Mouse (Mus musculus) splenic B cell, adult 2 months (primary cell): ENCODE results near the gene Hoxa6.
A peak's percentile ranks its signal among the peaks of the same experiment; 100 is the strongest.

ENCODE experiments used
- DNase-seq: peaks from one replicate; pipeline ENCODE4 v3.0.0-alpha.2; 2011; ENCODE audit warnings: low read depth, low spot score
- H3K27me3 ChIP-seq: 2 replicates; pipeline ENCODE4 v1.6.1; 2012; ENCODE audit warnings: mild to moderate bottlenecking, low read length, moderate library complexity, mixed read lengths; ENCODE audit not compliant: control insufficient read depth, poor library complexity, insufficient read depth, severe bottlenecking
- H3K36me3 ChIP-seq: 2 replicates; pipeline ENCODE4 v1.6.1; 2012; ENCODE audit warnings: mild to moderate bottlenecking, low read length, moderate library complexity, mixed read lengths; ENCODE audit not compliant: control insufficient read depth, poor library complexity, insufficient read depth, severe bottlenecking

The Hoxa6 gene

DNA sequence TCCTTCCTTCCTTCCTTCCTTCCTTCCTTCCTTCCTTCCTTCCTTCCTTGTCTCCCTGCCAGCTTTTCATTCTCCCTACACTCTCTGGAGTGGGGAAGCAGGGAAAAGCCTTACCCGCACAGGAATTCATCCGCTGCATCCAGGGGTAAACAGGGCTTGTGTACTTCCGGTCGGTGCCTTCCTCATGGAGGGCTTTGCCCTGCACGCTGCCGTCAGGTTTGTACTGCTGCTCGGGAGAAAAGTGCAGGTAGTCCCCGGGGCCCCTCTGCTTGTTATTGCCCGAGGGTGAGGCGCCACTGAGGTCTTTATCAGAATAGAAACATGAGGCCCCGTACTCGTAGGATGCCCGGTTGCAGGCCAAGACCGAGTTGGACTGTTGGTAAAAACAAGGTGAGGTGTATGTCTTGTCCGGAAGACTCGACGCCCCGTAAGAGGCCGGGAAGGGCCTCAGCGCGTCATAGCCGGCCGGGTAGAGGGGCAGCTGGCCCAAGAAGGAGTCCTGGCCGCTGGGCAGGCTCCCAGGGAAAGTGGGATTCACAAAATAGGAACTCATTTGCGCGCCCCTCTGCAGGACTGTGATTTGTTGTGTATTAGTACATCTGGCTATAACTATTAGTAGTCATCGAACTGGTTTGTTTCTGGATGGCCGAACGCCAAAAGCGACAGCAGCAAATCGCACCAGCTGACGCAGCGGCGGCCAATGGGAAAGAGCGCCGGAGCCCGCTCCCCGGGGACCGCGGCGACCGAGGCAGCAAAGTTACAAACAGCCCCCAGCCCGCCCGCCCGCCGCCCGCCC, at the start of gene Hoxa6:
TSS of gene Hoxa6 (minus strand) at position 651 of the 796 bp plus-strand sequence.
- Histone ChIP-seq H3K27me3 (peaks cover 2% of the 10 kb centered on the region), H3K36me3 (no peaks in the 10 kb centered on the region)
- DNase-seq = peak; percentile 11

DNA sequence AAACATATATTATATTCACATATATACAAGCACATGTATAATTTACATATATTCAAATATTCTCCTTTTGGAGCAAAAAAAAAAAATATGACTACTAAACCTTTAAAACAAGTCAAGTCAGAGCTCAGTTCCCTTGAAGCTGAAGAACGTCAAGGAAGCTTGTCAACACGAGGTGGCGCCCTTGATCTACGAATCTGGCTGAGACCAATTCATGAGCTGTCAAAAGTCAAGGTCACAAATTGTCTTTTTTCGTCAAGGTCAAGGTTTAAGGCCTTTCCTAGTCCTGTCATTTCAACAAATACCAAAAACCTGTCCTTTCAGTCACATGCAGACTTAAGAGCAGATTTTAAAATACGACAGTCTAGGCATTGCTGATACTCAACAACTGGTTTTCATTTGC, 48.4 kb upstream of the Hoxa6 start:
- Histone ChIP-seq H3K36me3 (no peaks in the 10 kb centered on the region), H3K27me3 (peaks cover 20% of the 10 kb centered on the region)
- DNase-seq = peak; percentile 92

DNA sequence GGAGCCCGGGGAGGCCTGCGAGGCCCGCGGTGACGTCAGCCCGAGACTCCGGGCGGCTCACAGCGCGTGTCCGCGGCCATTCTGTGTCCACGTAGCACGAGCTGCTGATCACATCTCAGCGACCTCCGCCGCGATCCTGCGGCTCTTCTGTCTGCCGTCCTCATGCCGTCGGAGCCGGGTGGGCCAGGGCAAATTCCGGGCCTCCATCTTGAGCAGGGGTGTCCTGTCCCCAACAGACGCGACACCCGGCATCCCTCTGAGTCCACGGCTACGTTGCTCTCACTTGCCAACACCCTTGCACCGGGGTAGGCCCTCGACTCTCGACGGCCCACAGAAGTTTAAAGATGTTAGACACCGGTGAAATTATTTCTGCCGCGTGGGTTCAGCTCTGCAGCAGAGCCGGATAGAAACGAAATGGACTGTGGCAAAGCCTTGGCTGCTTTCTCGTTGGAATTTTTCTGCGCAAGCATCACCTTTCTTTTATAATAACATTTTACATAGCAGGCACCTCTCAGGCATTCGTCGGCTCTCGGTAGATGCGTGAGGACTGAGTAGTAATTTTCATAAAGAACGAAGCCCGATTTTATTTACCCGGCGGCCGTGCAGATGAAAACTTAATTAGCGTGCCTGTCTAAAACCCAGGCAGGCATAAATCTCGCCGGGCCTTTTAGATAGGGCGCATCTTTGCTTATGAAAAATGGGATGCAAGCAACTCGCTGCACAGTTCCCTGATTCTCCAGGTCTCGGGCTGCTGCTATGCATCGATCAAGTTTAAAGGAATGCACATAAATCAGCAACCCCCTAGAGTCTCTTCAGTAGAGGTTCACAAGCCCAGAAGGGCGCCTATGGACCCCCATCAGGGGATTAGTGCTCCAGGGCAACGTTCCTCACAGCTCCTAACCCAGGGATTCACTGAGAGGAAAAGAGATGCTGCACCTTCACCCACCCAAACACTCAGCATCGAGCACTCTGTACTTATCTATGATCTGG, 45.3 kb upstream of the Hoxa6 start:
- no peaks in the 10 kb centered on the region for H3K36me3 ChIP-seq
- no peak for DNase-seq
- H3K27me3 ChIP-seq = peaks cover 14% of the 10 kb centered on the region

DNA sequence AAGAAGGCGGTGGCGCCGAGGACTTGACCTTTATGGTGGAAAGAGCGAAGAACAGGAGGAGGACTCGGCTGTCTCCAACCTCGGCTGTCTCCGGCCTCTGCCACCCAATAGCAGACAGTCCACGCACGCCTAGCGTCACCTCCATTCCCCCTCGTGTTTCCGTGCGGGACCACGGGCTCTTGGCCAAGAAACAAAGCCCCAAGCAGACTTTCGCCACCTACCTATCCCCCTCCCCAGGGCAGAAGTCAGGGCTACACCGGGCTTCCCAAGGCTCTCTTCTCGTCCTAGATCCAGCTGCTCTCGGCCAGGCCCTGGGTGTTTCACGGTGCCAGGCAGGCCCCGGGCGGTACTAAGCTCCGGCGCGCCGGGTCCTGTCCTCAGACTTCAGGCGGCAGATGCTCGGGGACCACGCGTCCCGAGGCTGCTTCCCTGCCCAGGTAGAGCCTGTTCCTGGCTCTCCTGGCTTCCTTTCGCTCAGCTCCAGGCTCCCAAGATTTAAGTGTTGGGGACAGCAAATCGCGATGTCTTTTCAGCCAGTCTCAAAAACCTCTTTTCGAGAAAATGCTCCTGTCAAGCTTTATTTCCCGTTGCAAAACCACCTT, 44.4 kb upstream of the Hoxa6 start:
- DNase-seq = no peak
- H3K27me3 ChIP-seq = peaks cover 14% of the 10 kb centered on the region
- no peaks in the 10 kb centered on the region for H3K36me3 ChIP-seq

DNA sequence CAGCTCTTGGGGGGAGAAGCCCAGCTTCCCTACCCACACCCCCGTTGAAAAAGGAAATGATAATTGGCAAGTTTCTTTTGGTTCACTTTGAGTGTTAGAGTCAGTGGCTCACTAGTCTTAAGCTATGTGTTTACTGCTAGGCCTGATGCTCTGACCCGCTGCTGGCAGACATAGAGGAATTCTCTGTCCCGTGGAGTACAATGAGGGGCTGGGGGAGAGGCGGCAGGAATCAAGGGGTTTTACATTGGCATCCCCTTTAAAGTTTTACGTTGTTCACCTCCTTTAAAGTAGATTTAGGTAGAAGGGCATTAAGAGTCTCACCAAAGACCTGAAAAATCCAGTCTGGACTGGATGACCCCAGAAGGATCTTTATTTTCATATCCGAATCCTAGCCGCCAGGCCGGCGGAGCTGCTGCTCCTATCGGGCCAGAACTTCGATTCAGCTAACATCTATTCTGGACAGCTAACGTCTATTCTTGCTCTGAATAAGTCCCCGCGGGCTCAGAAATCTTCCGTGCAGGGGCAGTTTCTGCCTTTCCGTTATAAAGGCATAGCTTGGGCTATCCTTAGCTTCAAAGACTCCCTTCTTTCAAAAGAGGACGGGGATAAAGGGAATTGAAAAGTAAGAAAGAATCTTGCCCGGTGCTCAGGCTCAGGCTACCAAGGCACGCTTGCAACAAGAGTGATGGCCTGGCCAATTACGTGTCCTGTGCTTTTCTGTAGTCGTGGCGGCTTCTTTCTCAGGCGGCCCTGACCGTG, 43.7 kb upstream of the Hoxa6 start:
- H3K27me3 ChIP-seq = peaks cover 14% of the 10 kb centered on the region
- no peaks in the 10 kb centered on the region for H3K36me3 ChIP-seq
- DNase-seq = no peak

DNA sequence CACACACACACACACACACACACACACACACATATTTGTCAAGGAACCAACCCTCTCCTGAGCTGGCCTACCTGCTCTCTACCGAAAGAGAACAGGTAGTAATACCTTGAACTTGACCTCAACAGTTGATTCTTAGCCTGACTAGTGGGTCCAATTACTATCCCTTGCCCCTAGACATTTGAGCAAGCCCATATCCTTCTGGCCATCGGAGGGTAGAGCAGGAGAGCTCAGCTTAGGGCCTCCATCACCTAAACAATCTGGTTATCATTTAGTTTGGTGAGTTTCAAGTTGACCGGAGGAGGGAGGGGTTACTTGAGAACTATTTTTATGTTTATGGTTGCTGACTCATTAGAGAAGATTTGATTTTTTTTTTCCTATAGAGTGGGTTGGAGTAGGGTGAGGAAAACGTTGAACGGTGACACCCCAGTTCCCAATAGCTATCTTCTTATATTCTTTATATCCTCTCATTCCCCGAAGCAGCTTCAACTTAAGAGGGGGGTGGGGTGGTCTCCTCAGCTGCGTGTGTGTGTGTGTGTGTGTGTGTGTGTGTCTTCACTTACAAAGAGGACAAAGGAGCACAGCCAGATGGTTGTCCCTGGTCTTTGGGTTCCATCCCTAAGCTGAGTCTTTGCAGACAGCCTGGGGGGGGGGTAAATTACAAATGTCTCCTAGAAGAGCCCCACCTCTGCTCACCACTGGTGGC, 42.8 kb upstream of the Hoxa6 start:
- no peak for DNase-seq
- H3K36me3 ChIP-seq = no peaks in the 10 kb centered on the region

DNA sequence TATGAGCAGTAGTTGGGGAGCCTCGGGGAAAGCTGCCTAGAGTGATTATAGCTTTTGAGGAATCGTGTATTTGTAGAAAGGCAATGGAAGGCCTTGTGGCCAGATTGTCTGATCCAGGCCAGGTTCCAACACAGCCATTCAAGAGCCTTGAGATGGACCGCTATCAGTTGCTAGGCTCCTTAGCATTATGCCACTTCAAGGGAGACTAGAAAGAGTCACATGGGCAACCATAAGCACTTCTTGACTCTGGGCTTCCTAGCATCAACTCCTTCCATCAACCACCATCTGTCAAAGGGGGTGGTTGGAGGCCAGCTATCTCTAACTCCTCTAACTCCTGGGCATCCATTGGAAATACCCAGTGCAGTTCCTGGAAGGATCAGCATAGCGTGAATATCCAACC, 41.3 kb upstream of the Hoxa6 start:
- DNase-seq = no peak
- H3K27me3 ChIP-seq = peaks cover 14% of the 10 kb centered on the region
- no peaks in the 10 kb centered on the region for H3K36me3 ChIP-seq

More for the DNA sequence above, 42.8 kb upstream of the Hoxa6 start:
- peaks cover 14% of the 10 kb centered on the region for H3K27me3 ChIP-seq

DNA sequence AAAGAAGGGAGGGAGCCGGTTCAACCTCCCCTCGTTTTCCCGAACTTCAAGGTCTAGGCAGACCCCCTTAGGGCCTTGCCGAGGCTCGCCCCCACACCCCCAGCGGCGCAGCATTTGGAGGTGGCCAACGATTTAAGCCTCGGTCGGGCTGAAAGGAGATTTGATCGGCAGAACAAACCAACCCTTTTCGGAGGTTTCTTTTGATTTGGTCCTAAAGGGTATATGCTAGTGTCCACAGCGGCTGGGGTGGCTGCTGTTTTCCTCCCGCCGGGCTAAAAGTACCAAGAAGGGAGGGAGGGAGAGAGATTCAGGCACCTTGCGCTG, 40.9 kb upstream of the Hoxa6 start:
- Histone ChIP-seq H3K27me3 (peaks cover 14% of the 10 kb centered on the region), H3K36me3 (no peaks in the 10 kb centered on the region)
- DNase-seq = no peak

DNA sequence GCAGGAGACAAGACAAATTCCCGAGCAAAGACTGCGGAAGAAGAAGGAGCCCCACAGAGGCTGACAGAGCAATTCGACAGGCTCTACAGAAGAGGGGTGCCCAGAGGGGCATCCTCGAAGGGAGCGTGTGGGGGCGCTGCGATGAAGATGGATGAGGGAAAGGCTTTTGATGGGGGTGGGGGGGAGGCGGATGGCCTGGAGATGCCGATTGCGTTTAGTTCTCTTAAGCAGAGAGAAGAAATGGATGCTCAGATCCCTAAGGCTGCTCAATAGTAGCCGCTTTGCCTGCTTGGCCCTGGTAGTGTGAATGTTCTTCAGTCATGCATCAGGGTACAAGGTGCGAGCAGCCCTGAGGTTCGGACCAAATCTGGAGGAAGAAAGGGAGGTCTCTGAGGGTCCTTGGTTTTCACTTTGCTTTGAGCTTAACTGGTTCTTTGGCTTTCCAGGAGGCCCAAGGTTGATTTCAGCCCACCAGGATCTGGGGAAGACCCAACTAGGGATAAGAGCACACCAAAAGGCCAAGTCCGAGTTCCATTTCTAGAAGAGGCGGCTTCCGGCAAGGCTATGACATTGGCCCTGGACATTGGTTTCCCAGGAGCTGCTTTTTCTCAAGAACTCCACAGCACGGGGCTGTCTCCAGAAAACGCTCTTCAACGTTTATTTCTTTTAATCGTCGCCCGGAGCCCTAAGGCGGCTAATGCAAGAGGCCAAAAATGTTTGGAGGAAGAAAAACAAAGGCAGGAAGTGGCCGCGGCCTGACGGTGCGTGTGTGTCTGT, 40.3 kb upstream of the Hoxa6 start:
- peaks cover 10% of the 10 kb centered on the region for H3K27me3 ChIP-seq
- H3K36me3 ChIP-seq = no peaks in the 10 kb centered on the region
- no peak for DNase-seq

DNA sequence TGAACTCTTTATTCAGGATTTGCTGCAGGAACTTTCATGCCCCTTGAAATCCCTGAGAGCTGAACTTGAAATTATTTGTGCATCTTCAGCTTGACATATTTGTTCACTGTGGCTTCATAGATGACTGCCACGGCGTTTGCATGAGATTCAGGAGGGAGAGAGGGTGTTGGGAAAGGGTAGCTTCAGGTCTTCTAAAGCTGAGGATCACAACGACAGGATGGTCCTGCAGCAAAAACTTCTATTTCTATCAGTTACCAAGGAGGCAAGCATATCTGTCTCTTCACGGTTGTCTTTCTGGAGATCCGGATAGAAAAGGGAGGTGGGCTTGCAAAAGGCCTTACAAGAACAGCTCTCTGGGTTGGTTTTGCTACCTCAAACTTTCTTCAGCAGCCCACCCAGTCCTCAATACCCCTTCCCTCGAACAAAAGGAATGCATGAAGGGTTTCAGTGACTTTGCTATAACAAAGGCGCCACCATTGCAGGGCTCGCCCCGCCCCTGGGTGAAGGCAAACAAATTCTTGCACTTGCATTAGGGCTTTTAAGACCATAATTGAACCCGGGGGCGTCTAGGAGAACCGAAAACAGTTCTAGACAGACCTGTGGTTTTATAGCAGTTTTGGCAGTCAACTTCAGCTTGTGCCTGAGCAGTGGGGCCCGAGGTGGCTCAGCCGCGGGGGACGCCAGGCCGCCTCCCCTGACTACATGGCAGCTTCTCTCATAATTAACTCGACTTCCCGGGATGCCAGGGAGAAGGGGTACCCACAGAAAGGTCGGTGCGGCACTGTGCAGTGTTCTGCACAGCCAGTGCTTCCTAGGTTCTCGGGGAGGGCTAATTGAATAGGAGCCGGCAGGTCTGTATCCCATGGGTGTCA, 39.5 kb upstream of the Hoxa6 start:
- DNase-seq = no peak
- H3K27me3 ChIP-seq = peaks cover 4% of the 10 kb centered on the region; the same call in 1 of the 2 replicates
- no peaks in the 10 kb centered on the region for H3K36me3 ChIP-seq

DNA sequence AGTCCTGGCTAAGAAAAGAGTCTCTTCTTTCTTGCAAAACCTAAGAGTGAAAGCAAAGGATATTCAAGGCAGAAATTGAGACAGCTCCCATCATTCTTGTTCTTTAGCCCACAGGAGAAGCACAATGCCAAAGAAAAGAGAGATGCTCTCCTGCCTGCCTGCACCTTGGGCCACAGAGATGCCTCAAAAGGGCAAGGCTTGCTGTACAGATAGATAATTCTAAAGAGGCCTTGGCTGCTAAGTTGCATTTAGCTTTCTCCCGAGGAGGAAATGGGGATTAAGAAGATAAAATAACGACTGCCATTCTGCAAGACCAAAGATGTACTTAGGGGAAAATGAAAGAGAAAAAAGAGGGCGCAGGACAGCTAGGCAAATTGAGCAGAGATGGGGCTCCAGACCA, 38.4 kb upstream of the Hoxa6 start:
- DNase-seq = no peak
- Histone ChIP-seq H3K27me3 (no peaks in the 10 kb centered on the region; the same call in 1 of the 2 replicates), H3K36me3 (no peaks in the 10 kb centered on the region)

DNA sequence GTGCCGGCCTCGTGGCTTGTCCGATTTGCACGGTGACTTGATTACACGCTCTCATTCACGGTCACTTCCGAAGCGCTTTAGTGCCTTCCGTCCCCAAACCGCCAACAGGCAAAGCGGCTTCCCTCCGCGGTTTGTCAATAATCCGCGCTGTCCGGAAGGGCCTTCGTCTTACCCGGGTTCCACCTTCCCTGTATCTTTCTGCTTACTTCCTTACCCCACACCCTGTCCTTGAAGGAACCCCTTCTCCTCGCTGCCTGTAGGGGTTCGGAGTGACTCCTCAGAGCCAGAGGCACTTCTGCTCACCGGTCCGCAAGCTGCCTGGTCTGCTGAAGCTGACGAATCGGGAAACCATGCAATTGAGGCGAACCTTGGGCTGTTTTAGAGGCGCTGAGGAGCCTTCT, 37.9 kb upstream of the Hoxa6 start:
- Histone ChIP-seq H3K27me3 (no peaks in the 10 kb centered on the region; the same call in 1 of the 2 replicates), H3K36me3 (no peaks in the 10 kb centered on the region)
- no peak for DNase-seq
